Mouse (Mus musculus) cerebellum, adult 2 months (tissue): ENCODE results near the gene Fbxo3. TPM values are rescaled to one million over a fixed set of nuclear protein-coding genes. Genes with fewer than 3 reads are reported as not detected.
"Not testable (repeated sequence)": the region's sequence is repeated elsewhere in the genome, so short reads cannot be mapped to it uniquely, and the experiment has no call there.

Source experiments
- DNase-seq, 2 experiments: peaks; one replicate each; pipeline ENCODE4 v3.0.0; 2021
- H3K27ac ChIP-seq: fragments of 200-500 bp; 2 replicates; pipeline ENCODE4 v1.5.1; 2012; ENCODE audit warnings: low read length, control low read depth, inconsistent platforms; ENCODE audit not compliant: insufficient read depth
- H3K27me3 ChIP-seq: fragments of 200-500 bp; 2 replicates; pipeline ENCODE4 v1.6.1; 2012; ENCODE audit warnings: inconsistent platforms, mild to moderate bottlenecking, low read length, moderate library complexity; ENCODE audit not compliant: control insufficient read depth, insufficient read depth
- H3K4me1 ChIP-seq: fragments of 200-500 bp; 2 replicates; pipeline ENCODE4 v1.6.1; 2011; ENCODE audit warnings: low read length; ENCODE audit not compliant: control insufficient read depth, insufficient read depth
- H3K4me3 ChIP-seq: fragments of 200-500 bp; replicated peaks from 2 replicates; pipeline ENCODE3; 2011; ENCODE audit warnings: mild to moderate bottlenecking, low read depth, low read length, control low read depth; ENCODE audit not compliant: insufficient read depth
- CTCF ChIP-seq: fragments of 200-500 bp; IDR thresholded peaks from 2 replicates; pipeline ENCODE4 v1.5.1; 2011; ENCODE audit warnings: low read depth, mild to moderate bottlenecking, control low read depth, low read length, moderate library complexity, borderline replicate concordance; ENCODE audit not compliant: insufficient read depth
- POLR2A ChIP-seq: fragments of 200-500 bp; IDR thresholded peaks from 2 replicates; pipeline ENCODE4 v1.6.1; 2011; ENCODE audit warnings: low read length, control low read depth, borderline replicate concordance; ENCODE audit not compliant: insufficient read depth
- whole genome bisulfite sequencing: fragments of 180-500 bp; shearing (Covaris S2); methylation state at CpG from one replicate; pipeline ENCODE4 v1.1.7; 2018; 5-methylcytosine and 5-hydroxymethylcytosine counted together
- polyA plus RNA-seq: library from polyadenylated mRNA; depleted of rRNA; stranded (reverse); fragments of >200 nt; gene quantifications from 2 replicates; pipeline ENCODE4 v1.2.3, GENCODE M21; 2012

Fbxo3 gene
- polyA plus RNA-seq, 1 experiment = 65.7 TPM

GRCm38 (mm10) chr2:104001076-104001475, 26.4 kb upstream of the Fbxo3 start:
- H3K4me3 ChIP-seq = no peak overlapping the region
- DNase-seq = no peak
- H3K4me1 ChIP-seq = no peaks in the 10 kb centered on the region
- no peak overlapping the region for H3K27ac ChIP-seq
- H3K27me3 ChIP-seq = no peaks in the 10 kb centered on the region; the same call in 1 of the 2 replicates
- WGBS = 48% methylated on average over 2 of the region's 2 CpGs
- TF ChIP-seq CTCF = no peak
- TF ChIP-seq POLR2A = no peak

GRCm38 (mm10) chr2:104001861-104002260, 25.7 kb upstream of the Fbxo3 start:
- TF ChIP-seq POLR2A = no peak
- TF ChIP-seq CTCF = no peak
- 81% methylated on average over 4 of the region's 4 CpGs for WGBS
- H3K4me1 ChIP-seq = no peaks in the 10 kb centered on the region

GRCm38 (mm10) chr2:104002711-104003413, 24.7 kb upstream of the Fbxo3 start:
- no peak overlapping the region for H3K27ac ChIP-seq

More at GRCm38 (mm10) chr2:104001861-104002260, 25.7 kb upstream of the Fbxo3 start:
- no peak overlapping the region for H3K27ac ChIP-seq
- H3K4me3 ChIP-seq = no peak overlapping the region
- no peaks in the 10 kb centered on the region; the same call in 1 of the 2 replicates for H3K27me3 ChIP-seq
- DNase-seq = no peak

GRCm38 (mm10) chr2:104007793-104008519, 19.6 kb upstream of the Fbxo3 start:
- no peaks in the 10 kb centered on the region for H3K4me1 ChIP-seq
- no peak overlapping the region for H3K4me3 ChIP-seq
- H3K27me3 ChIP-seq = no peaks in the 10 kb centered on the region; the same call in 1 of the 2 replicates
- H3K27ac ChIP-seq = no peak overlapping the region
- 80% methylated on average over 7 of the region's 7 CpGs for WGBS
- TF ChIP-seq POLR2A = no peak
- no peak for TF ChIP-seq CTCF
- no peak for DNase-seq

More at GRCm38 (mm10) chr2:104002711-104003413, 24.7 kb upstream of the Fbxo3 start:
- TF ChIP-seq POLR2A (no peak), CTCF (peak; percentile 57)
- peak; percentile 36 to 56 for DNase-seq
- Histone ChIP-seq H3K4me3 (no peak overlapping the region), H3K27me3 (no peaks in the 10 kb centered on the region; the same call in 1 of the 2 replicates), H3K4me1 (no peaks in the 10 kb centered on the region)
- WGBS = 29% methylated on average over 16 of the region's 16 CpGs

GRCm38 (mm10) chr2:104008853-104009252, 18.7 kb upstream of the Fbxo3 start:
- WGBS = 90% methylated on average over 3 of the region's 3 CpGs

GRCm38 (mm10) chr2:104023096-104023495, 4.4 kb upstream of the Fbxo3 start:
- TF ChIP-seq POLR2A (no peak), CTCF (no peak)
- Histone ChIP-seq H3K27me3 (no peaks in the 10 kb centered on the region), H3K27ac (no peak overlapping the region), H3K4me3 (no peak overlapping the region), H3K4me1 (peaks cover 3% of the 10 kb centered on the region; the same call in 1 of the 2 replicates)
- no peak for DNase-seq
- 80% methylated on average over 7 of the region's 7 CpGs for WGBS

More at GRCm38 (mm10) chr2:104008853-104009252, 18.7 kb upstream of the Fbxo3 start:
- H3K27me3 ChIP-seq, H3K27ac ChIP-seq, DNase-seq, H3K4me3 ChIP-seq, H3K4me1 ChIP-seq: not testable (repeated sequence)

GRCm38 (mm10) chr2:104024656-104025055, 2.9 kb upstream of the Fbxo3 start:
- Histone ChIP-seq H3K4me1 (peaks cover 4% of the 10 kb centered on the region; the same call in 1 of the 2 replicates), H3K27ac (no peak overlapping the region), H3K4me3 (no peak overlapping the region), H3K27me3 (no peaks in the 10 kb centered on the region)
- DNase-seq = no peak
- no peak for TF ChIP-seq CTCF
- no peak for TF ChIP-seq POLR2A
- WGBS = 92% methylated on average over 4 of the region's 4 CpGs
